Mouse (Mus musculus) ovary, postnatal 14 days (tissue): ENCODE measurements around the gene Epb41.

Source experiments
- DNase-seq: peaks from one replicate; pipeline ENCODE4 v3.0.0; 2022; ENCODE audit warnings: low spot score

The Epb41 gene

GRCm38 (mm10) chr4:132043726-132044125 lies 31.4 kb downstream of the Epb41 start:
- no peak for DNase-seq

GRCm38 (mm10) chr4:132041471-132042332 lies 33.4 kb downstream of the Epb41 start:
- DNase-seq, result no peak

- DNase-seq, result no peak
These were observed 35.0 kb downstream of the Epb41 start for GRCm38 (mm10) chr4:132039975-132040645.

GRCm38 (mm10) chr4:132039521-132039920 lies 35.6 kb downstream of the Epb41 start:
- DNase-seq, result no peak

- DNase-seq, result no peak
These were observed 36.3 kb downstream of the Epb41 start for GRCm38 (mm10) chr4:132038809-132039208.

- no peak for DNase-seq
These were observed 37.1 kb downstream of the Epb41 start for GRCm38 (mm10) chr4:132037991-132038390.

GRCm38 (mm10) chr4:132037137-132037536 lies 38.0 kb downstream of the Epb41 start:
- no peak for DNase-seq

- no peak for DNase-seq
These were observed 40.9 kb downstream of the Epb41 start for GRCm38 (mm10) chr4:132034242-132034641.

GRCm38 (mm10) chr4:132033183-132033582 lies 41.9 kb downstream of the Epb41 start:
- no peak for DNase-seq

- no peak for DNase-seq
These were observed 45.0 kb downstream of the Epb41 start for GRCm38 (mm10) chr4:132029851-132030741.

- DNase-seq, result no peak
These were observed 47.3 kb downstream of the Epb41 start for GRCm38 (mm10) chr4:132027806-132028205.

GRCm38 (mm10) chr4:132027167-132027566 lies 48.0 kb downstream of the Epb41 start:
- no peak for DNase-seq

GRCm38 (mm10) chr4:132025738-132026527 lies 49.2 kb downstream of the Epb41 start:
- no peak for DNase-seq

- no peak for DNase-seq
These were observed 49.9 kb downstream of the Epb41 start for GRCm38 (mm10) chr4:132025264-132025663.

- DNase-seq, result no peak
These were observed 51.3 kb downstream of the Epb41 start for GRCm38 (mm10) chr4:132023816-132024215.

GRCm38 (mm10) chr4:132022639-132023038 lies 52.5 kb downstream of the Epb41 start:
- no peak for DNase-seq

- DNase-seq, result no peak
These were observed 53.2 kb downstream of the Epb41 start for GRCm38 (mm10) chr4:132021883-132022282.

- DNase-seq, result no peak
These were observed 56.6 kb downstream of the Epb41 start for GRCm38 (mm10) chr4:132018547-132018946.

GRCm38 (mm10) chr4:132015374-132015773 lies 59.7 kb downstream of the Epb41 start:
- no peak for DNase-seq

- no peak for DNase-seq
These were observed 63.5 kb downstream of the Epb41 start for GRCm38 (mm10) chr4:132011619-132012018.

- DNase-seq, result no peak
These were observed 64.7 kb downstream of the Epb41 start for GRCm38 (mm10) chr4:132010416-132010815.
